Mouse (Mus musculus) forebrain, embryonic 11.5 days (tissue): ENCODE measurements around the gene Ablim1. TPM values are rescaled to one million over a fixed set of nuclear protein-coding genes. Genes with fewer than 3 reads are reported as not detected.

ENCODE experiments used
- ATAC-seq: fragments of 200-750 bp; cut with Nextera tagmentation; replicated peaks from 2 replicates; pipeline ENCODE4 v1.8.0; 2017; ENCODE audit warnings: moderate TSS enrichment; ENCODE audit not compliant: low FRiP score
- DNase-seq: peaks from one replicate; pipeline ENCODE4 v3.0.0-alpha.2; 2017; ENCODE audit warnings: low spot score
- H3K27ac ChIP-seq: fragments of 300-500 bp; sonication (generic); 2 replicates; pipeline ENCODE4 v1.5.1; 2014; ENCODE audit warnings: low read depth, low read length
- H3K27me3 ChIP-seq: fragments of 300-500 bp; sonication (generic); 2 replicates; pipeline ENCODE4 v1.6.1; 2014; ENCODE audit warnings: mild to moderate bottlenecking, low read length, mixed read lengths; ENCODE audit not compliant: control insufficient read depth, insufficient read depth
- H3K36me3 ChIP-seq: fragments of 300-500 bp; sonication (generic); 2 replicates; pipeline ENCODE4 v1.6.1; 2014; ENCODE audit warnings: mild to moderate bottlenecking, low read length, moderate library complexity, mixed read lengths; ENCODE audit not compliant: control insufficient read depth, insufficient read depth
- H3K4me1 ChIP-seq: fragments of 300-500 bp; sonication (generic); replicated peaks from 2 replicates; pipeline ENCODE4 v1.6.1; 2014; ENCODE audit warnings: low read length, mixed read lengths; ENCODE audit not compliant: control insufficient read depth, insufficient read depth
- H3K4me2 ChIP-seq: fragments of 300-500 bp; sonication (generic); 2 replicates; pipeline ENCODE4 v1.6.1; 2014; ENCODE audit warnings: low read depth, mild to moderate bottlenecking, low read length, moderate library complexity, mixed read lengths; ENCODE audit not compliant: severe bottlenecking
- H3K4me3 ChIP-seq: fragments of 300-500 bp; sonication (generic); 2 replicates; pipeline ENCODE4 v1.5.1; 2014; ENCODE audit warnings: low read depth, low read length
- H3K9ac ChIP-seq: fragments of 300-500 bp; sonication (generic); 2 replicates; pipeline ENCODE4 v1.6.1; 2014; ENCODE audit warnings: low read length
- H3K9me3 ChIP-seq: fragments of 300-500 bp; sonication (generic); 2 replicates; pipeline ENCODE4 v1.6.1; 2016; ENCODE audit warnings: low read length, mixed read lengths; ENCODE audit not compliant: control insufficient read depth
- WGBS: fragments of 180-500 bp; shearing (Covaris S2); extraction: QIAGEN DNeasy Blood & Tissue Kit; methylation state at CpG from one replicate; pipeline ENCODE4 v1.1.7; 2014; 5-methylcytosine and 5-hydroxymethylcytosine counted together
- polyA plus RNA-seq: library from polyadenylated mRNA; unstranded; fragments of >200 nt; fragmentation: Nextera tagmentation; extraction: Ambion mirVana; gene quantifications from 2 replicates; pipeline ENCODE4 v1.2.1, GENCODE M21; 2014

The Ablim1 gene
- polyA plus RNA-seq, 1 experiment from 2014 or later, result 17.0 TPM

DNA sequence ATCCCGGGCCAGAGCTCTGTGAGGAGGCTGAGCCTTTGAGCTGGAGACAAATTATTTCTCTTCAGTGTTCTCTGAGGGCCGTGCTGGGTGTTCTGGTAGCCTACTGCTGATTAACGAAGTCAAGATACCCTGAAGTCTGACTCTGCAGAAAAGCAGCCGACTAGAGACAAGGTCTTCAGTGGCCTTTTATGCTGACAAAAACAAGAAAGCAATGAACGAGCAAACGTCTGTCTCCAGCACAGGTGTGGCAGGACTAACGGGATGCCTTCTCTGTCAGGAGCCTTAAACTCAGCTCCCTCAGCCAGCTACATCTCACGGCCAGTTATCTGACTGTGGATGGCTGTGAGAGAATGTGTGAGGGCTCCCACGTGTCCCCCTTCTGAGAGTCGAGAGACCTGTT lies 187.8 kb downstream of the Ablim1 start:
- 65% methylated on average over 10 of the region's 10 CpGs for WGBS
- no peak for DNase-seq
- H3K9me3 ChIP-seq, result no peaks in the 10 kb centered on the region
- no peak for ATAC-seq
- H3K9ac ChIP-seq, result no peak overlapping the region
- H3K36me3 ChIP-seq, result no peaks in the 10 kb centered on the region
- no peak overlapping the region for H3K27ac ChIP-seq
- no peaks in the 10 kb centered on the region for H3K27me3 ChIP-seq
- no peak overlapping the region for H3K4me3 ChIP-seq
- H3K4me2 ChIP-seq, result no peak overlapping the region
- H3K4me1 ChIP-seq, result no peaks in the 10 kb centered on the region

DNA sequence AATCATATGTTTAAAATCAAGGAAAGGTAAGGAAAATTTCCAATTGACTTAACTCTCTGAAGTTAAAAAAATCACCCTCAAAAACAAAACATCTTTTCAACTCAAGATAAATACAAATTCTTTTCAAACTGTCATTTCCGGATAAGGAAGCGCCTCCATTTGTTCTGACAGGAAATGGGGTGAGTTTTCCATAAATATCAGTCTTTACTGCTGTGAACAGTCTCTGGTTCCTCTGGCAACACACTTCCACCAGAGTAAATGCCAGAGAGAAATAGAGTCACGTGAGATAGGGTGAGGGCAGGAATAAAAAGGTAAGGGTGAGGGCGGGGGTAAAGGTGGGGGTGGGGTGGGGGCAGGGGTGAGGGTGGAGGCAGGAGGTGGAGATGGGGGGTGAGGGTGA lies 189.8 kb downstream of the Ablim1 start:
- no peak overlapping the region for H3K9ac ChIP-seq
- no peak overlapping the region for H3K27ac ChIP-seq
- no peaks in the 10 kb centered on the region for H3K4me1 ChIP-seq
- no peaks in the 10 kb centered on the region for H3K36me3 ChIP-seq
- no peak overlapping the region for H3K4me2 ChIP-seq
- ATAC-seq (no peak), DNase-seq (no peak)
- no peaks in the 10 kb centered on the region for H3K27me3 ChIP-seq
- H3K4me3 ChIP-seq, result no peak overlapping the region
- WGBS, result 77% methylated on average over 4 of the region's 4 CpGs
- H3K9me3 ChIP-seq, result no peaks in the 10 kb centered on the region

DNA sequence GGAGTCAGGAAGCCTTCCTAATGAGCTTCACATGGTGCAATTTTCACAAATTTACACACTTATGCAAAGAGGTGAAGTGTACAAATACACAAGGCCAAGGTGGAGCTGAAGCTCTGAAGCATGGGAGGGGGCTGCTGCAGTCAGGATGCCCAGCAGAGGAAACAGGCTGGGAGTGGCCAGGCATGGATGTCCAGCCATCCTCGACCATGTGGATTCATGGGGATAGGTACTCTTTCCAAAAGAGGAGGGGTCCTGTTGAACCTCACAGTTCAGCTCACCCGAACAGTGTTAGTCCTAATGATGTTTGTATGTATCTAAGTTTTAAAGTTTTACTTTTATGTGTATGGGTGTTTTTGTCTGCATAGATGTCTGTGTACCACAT lies 190.6 kb downstream of the Ablim1 start:
- H3K9me3 ChIP-seq, result no peaks in the 10 kb centered on the region
- 77% methylated on average over 2 of the region's 2 CpGs for WGBS
- H3K27me3 ChIP-seq, result no peaks in the 10 kb centered on the region
- DNase-seq (no peak), ATAC-seq (no peak)
- no peak overlapping the region for H3K4me3 ChIP-seq
- 0 out of 2 replicates have a peak, but pooled peaks cover 2% of the 10 kb centered on the region for H3K4me1 ChIP-seq
- H3K4me2 ChIP-seq, result no peak overlapping the region
- H3K9ac ChIP-seq, result no peak overlapping the region
- no peak overlapping the region for H3K27ac ChIP-seq
- H3K36me3 ChIP-seq, result no peaks in the 10 kb centered on the region

DNA sequence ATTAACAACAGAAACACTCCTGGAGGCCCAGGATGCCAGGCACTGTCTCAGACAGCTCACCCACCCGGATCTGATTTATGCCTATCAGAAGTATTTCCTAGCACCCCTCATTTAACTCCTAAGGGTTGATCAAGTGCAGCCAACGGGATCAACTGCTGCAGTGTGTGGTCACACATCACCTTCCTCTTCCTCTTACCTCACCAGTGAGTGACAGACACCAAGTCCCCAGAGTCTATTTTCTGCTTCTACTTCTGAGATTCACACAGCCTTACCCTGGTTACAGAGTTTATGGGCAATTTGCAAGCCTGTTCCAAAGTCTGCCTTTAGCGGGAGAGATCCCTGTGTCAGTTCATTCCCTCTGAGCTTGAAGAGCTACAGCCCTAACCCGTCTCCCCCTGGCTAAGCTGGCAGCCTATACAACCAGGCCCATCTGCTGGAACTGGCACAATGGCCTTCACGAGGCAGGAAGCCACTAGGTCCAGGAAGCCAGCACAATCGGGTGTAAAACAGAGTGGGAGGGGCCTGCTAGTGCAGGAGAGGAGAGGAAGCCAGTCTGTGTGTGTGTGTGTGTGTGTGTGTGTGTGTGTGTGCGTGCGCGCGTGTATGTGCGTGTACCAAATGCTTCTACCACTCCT lies 191.1 kb downstream of the Ablim1 start:
- Histone ChIP-seq H3K4me1 (0 out of 2 replicates have a peak, but pooled peaks cover 5% of the 10 kb centered on the region), H3K27me3 (no peaks in the 10 kb centered on the region), H3K27ac (no peak overlapping the region), H3K4me3 (no peak overlapping the region), H3K9me3 (no peaks in the 10 kb centered on the region), H3K4me2 (no peak overlapping the region), H3K9ac (no peak overlapping the region), H3K36me3 (no peaks in the 10 kb centered on the region)
- WGBS, result 75% methylated on average over 11 of the region's 11 CpGs
- DNase-seq (no peak), ATAC-seq (no peak)

- H3K27me3 ChIP-seq, result no peaks in the 10 kb centered on the region
- H3K4me2 ChIP-seq, result no peak overlapping the region
- 89% methylated on average over 3 of the region's 3 CpGs for WGBS
- H3K4me1 ChIP-seq, result peaks cover 8% of the 10 kb centered on the region; the same call in 1 of the 2 replicates
- no peak for ATAC-seq
- no peaks in the 10 kb centered on the region for H3K36me3 ChIP-seq
- no peaks in the 10 kb centered on the region for H3K9me3 ChIP-seq
- DNase-seq, result no peak
- H3K4me3 ChIP-seq, result no peak overlapping the region
- H3K9ac ChIP-seq, result no peak overlapping the region
- no peak overlapping the region for H3K27ac ChIP-seq
These were observed 192.5 kb downstream of the Ablim1 start for GRCm38 (mm10) chr19:57122261-57122660.

DNA sequence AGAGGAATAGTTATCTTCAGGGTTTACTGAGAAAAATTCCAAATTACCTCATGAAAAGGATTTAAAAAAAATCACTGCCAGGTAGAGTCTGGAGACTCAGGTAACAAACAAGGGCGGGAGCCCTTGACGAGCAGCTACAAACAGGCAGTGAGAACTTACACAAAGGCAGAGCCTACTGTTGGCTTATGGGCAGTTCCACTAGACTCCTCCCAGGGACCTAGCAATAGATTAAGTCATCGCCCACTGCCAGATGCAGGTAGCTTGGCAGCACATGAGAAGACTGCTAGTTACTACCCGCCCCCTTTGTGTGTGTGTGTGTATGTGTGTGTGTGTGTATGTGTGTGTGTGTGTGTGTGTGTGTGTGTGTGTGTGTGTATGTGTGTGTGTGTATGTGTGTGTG lies 193.7 kb downstream of the Ablim1 start:
- no peaks in the 10 kb centered on the region for H3K9me3 ChIP-seq
- ATAC-seq, result no peak
- H3K4me1 ChIP-seq, result peaks cover 13% of the 10 kb centered on the region
- no peak overlapping the region for H3K27ac ChIP-seq
- no peaks in the 10 kb centered on the region for H3K27me3 ChIP-seq
- no peaks in the 10 kb centered on the region for H3K36me3 ChIP-seq
- 85% methylated on average over 4 of the region's 4 CpGs for WGBS
- H3K9ac ChIP-seq, result no peak overlapping the region
- no peak overlapping the region for H3K4me3 ChIP-seq
- DNase-seq, result no peak
- H3K4me2 ChIP-seq, result no peak overlapping the region

DNA sequence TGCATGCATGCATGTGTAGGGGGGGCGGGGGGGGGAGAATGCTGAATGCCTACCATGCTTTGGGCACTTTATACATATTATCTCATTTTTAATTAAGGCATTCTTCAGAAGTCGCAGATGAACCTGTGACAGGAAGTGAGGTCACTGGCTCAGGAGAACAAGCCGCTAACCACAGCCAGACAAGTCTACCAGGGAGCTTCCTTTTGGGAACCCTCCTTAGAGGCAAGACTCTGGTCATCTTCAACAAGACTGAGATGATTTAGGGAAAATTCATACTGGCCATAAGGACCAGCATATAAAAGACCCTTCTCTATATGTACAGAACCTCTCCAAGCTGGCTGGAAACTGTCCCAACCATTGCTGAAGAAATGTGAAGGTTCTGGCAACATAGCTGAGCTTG lies 195.1 kb downstream of the Ablim1 start:
- no peaks in the 10 kb centered on the region for H3K36me3 ChIP-seq
- 69% methylated on average over 3 of the region's 3 CpGs for WGBS
- H3K27ac ChIP-seq, result no peak overlapping the region
- H3K9ac ChIP-seq, result no peak overlapping the region
- no peaks in the 10 kb centered on the region for H3K27me3 ChIP-seq
- peaks cover 13% of the 10 kb centered on the region for H3K4me1 ChIP-seq
- no peak overlapping the region for H3K4me3 ChIP-seq
- DNase-seq (no peak), ATAC-seq (no peak)
- no peaks in the 10 kb centered on the region for H3K9me3 ChIP-seq
- no peak overlapping the region; the same call in 1 of the 2 replicates for H3K4me2 ChIP-seq

- peak; percentile 86 for DNase-seq
- H3K4me1 ChIP-seq, result peaks cover 13% of the 10 kb centered on the region
- ATAC-seq, result peak; percentile 77
- 42% methylated on average over 22 of the region's 22 CpGs for WGBS
- H3K27ac ChIP-seq, result peak overlapping the region; percentile 18; the same call in 1 of the 2 replicates
- H3K9me3 ChIP-seq, result no peaks in the 10 kb centered on the region
- H3K4me3 ChIP-seq, result peak overlapping the region; percentile 33
- peak overlapping the region; percentile 51 for H3K4me2 ChIP-seq
- no peaks in the 10 kb centered on the region for H3K36me3 ChIP-seq
- no peaks in the 10 kb centered on the region for H3K27me3 ChIP-seq
- H3K9ac ChIP-seq, result peak overlapping the region; percentile 51
These were observed 195.7 kb downstream of the Ablim1 start for GRCm38 (mm10) chr19:57118785-57119565.
